Mouse (Mus musculus) G1E-ER4 (cell line): ENCODE results near the gene Slit3. TPM values are rescaled to one million over a fixed set of nuclear protein-coding genes. Genes with fewer than 3 reads are reported as not detected.

Experiments
- GATA1 ChIP-seq: IDR thresholded peaks from one replicate; pipeline ENCODE4 v1.8.0; 2012; ENCODE audit warnings: low read length, inconsistent platforms
- polyA plus RNA-seq: library from polyadenylated mRNA; stranded (reverse); fragments of >175 nt; gene quantifications from 2 replicates; pipeline ENCODE4 v1.2.3, GENCODE M21; 2012

Slit3 gene
- polyA plus RNA-seq, 1 experiment, result not detected

- no peak for TF ChIP-seq GATA1
Measured at GRCm38 (mm10) chr11:35756411-35757303, 635.6 kb downstream of the Slit3 start.
